Mouse (Mus musculus): Measurements from ENCODE around the gene Hs2st1. TPM values are rescaled to one million over a fixed set of nuclear protein-coding genes. Genes with fewer than 3 reads are reported as not detected.

The Hs2st1 gene
- polyA plus RNA-seq, 1 experiment, result 26.4 TPM

DNA sequence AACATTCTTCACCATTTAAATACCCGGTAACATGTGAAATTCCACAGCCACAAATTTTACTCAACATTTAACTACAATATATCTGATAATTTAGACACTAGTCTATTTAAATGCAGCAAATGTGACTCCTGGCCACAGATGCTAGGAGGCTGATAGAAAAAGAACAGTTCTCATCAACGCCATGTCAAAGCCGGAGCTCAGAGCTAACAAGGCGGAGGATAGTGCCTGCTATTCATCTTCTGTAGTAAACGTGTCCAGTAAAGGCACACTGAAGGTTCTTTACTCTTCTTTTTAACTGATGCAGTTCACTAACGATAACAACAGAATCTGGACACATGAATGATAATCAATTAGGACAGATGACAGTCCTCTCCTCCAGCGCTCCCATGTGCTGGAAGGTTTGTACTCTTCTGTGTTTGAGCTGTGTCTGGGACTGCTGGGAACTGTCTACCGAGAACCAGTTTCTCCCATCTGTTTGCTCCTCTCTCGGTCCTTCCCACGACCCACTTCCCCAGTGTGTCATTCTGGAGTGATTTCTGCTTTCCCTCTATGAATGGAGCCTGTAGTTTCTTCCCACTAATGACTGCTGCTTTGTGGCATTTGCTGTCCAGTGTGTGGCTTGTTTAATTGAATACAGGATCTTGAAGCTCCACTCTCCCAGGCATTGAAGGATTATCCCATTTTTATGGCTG, 50.3 kb downstream of the Hs2st1 start:
- Histone ChIP-seq H3K27ac (ENCODE audit: insufficient read depth, low read length) (no peak overlapping the region), H3K4me3 (ENCODE audit: insufficient read depth, low read length) (no peak overlapping the region), H3K4me1 (ENCODE audit: control insufficient read depth, insufficient read depth, low read length) (peaks cover 8% of the 10 kb centered on the region)
- TF ChIP-seq POLR2A (IDR thresholded peaks at IDR 0.05; ENCODE audit: extremely low read depth, insufficient read depth, low read length), result no peak
- no peak for TF ChIP-seq CTCF (IDR thresholded peaks at IDR 0.05; ENCODE audit: extremely low read depth, insufficient read depth, low read length)

DNA sequence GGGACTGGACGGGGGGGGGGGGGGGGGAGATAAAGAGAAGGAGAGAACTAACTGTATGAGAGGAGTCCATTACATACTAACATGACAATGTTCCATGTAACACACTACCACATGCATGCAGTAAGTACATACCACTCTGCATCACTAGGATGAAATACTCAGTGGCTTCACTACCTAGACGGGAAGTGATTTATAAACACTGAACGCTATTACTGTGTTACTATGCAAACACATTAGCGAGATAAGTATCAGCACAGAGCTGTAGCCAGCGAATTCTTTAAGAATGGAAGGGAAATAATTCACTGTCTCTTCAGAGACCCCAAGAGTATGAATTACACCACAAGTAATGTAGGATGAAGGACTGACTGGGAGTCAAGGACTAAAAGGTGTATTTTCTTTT, 51.1 kb downstream of the Hs2st1 start:
- H3K4me1 ChIP-seq (ENCODE audit: control insufficient read depth, insufficient read depth, low read length), result peaks cover 8% of the 10 kb centered on the region
- H3K27ac ChIP-seq (ENCODE audit: insufficient read depth, low read length), result no peak overlapping the region
- TF ChIP-seq CTCF (IDR thresholded peaks at IDR 0.05; ENCODE audit: extremely low read depth, insufficient read depth, low read length) (no peak), POLR2A (IDR thresholded peaks at IDR 0.05; ENCODE audit: extremely low read depth, insufficient read depth, low read length) (no peak)
- no peak overlapping the region for H3K4me3 ChIP-seq (ENCODE audit: insufficient read depth, low read length)

DNA sequence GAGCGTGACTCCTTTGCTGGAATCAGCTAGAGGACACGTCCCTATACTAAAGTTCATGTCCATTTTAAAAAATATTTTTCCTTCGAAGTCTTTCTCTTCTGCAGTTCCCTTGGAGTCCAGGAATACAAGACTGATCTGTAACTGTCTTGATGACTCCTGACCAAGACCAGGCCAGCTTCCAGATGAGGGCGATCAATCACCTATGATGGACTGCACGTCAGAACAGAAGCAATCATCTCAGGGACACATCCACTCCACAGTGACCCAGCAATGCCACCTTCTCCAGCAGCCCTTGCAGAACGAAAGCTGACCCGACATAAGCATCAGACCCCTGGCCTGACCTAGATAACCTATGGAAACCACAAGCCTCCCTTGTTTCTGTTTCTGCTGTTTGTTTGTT, 54.7 kb downstream of the Hs2st1 start:
- Histone ChIP-seq H3K27ac (ENCODE audit: insufficient read depth, low read length) (no peak overlapping the region), H3K4me1 (ENCODE audit: control insufficient read depth, insufficient read depth, low read length) (peaks cover 5% of the 10 kb centered on the region; the same call in 1 of the 2 replicates), H3K4me3 (ENCODE audit: insufficient read depth, low read length) (no peak overlapping the region)
- no peak for TF ChIP-seq CTCF (IDR thresholded peaks at IDR 0.05; ENCODE audit: extremely low read depth, insufficient read depth, low read length)
- TF ChIP-seq POLR2A (IDR thresholded peaks at IDR 0.05; ENCODE audit: extremely low read depth, insufficient read depth, low read length), result no peak

DNA sequence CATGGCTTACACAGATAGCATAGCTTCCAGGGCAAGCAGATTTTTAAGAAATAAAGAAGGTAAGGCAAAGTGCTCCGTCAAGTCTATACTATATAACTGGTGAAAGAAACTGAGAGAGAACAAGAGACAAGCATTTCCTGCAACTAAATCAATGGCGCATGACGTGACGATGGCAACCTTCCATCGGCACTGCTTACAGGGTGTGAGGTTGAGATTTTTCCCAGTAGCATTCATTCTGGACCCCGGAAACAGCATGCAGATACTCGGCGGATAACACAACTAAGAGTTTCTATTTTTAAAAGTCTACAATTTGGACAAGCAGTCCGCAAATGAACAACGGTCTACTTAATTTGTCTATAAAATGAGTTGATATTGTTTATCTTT, 55.9 kb downstream of the Hs2st1 start:
- H3K27ac ChIP-seq (ENCODE audit: insufficient read depth, low read length), result no peak overlapping the region
- no peak overlapping the region for H3K4me3 ChIP-seq (ENCODE audit: insufficient read depth, low read length)
- no peaks in the 10 kb centered on the region for H3K4me1 ChIP-seq (ENCODE audit: control insufficient read depth, insufficient read depth, low read length)
- TF ChIP-seq POLR2A (IDR thresholded peaks at IDR 0.05; ENCODE audit: extremely low read depth, insufficient read depth, low read length) (no peak), CTCF (IDR thresholded peaks at IDR 0.05; ENCODE audit: extremely low read depth, insufficient read depth, low read length) (no peak)

DNA sequence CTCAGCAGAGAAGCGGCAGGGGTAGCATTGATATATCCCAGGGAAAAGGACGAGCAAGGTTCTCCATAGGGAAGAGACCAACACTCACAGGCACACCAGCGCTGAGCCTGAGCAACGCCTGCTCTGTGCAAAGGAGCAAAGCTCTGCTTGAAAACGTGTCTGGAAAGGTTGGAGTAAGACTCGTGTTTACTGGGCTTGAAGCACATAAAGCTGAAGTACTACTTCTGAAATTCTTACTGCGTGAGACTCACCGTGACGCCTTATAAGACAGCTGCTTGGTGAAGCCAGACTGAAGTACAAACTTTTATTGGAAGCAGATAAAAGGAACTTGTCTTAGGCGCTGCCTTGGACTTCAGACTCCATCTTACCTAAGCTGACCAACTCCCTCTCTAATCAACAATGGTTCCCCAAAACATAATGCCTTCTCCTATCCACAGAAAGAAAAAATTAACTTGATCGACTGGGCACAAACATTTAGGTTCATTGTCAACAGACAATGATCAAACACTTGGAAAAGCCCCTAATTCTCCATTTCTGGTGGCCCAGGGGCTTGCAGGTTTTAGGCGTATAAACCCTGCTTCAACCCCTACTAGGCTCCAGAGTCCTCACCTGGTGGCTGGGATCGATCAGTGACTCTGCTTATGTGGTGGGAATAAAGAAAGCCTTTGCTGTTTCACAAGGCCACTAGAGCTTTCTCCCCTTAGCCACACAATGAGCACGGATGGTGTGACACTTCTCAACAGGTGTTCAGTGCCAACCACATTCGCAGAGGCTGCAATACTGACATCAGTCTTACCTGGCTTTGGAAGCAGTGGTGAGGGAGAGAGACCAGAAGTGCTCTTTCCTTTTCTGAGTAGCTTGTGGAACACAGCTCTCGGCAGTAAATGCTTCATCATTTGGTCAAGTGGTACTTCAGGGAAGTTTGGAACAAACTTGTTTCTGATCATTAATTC, 56.5 kb downstream of the Hs2st1 start:
- no peaks in the 10 kb centered on the region; the same call in 1 of the 2 replicates for H3K4me1 ChIP-seq (ENCODE audit: control insufficient read depth, insufficient read depth, low read length)
- H3K27ac ChIP-seq (ENCODE audit: insufficient read depth, low read length), result no peak overlapping the region
- TF ChIP-seq POLR2A (IDR thresholded peaks at IDR 0.05; ENCODE audit: extremely low read depth, insufficient read depth, low read length) (no peak), CTCF (IDR thresholded peaks at IDR 0.05; ENCODE audit: extremely low read depth, insufficient read depth, low read length) (no peak)
- no peak overlapping the region for H3K4me3 ChIP-seq (ENCODE audit: insufficient read depth, low read length)

DNA sequence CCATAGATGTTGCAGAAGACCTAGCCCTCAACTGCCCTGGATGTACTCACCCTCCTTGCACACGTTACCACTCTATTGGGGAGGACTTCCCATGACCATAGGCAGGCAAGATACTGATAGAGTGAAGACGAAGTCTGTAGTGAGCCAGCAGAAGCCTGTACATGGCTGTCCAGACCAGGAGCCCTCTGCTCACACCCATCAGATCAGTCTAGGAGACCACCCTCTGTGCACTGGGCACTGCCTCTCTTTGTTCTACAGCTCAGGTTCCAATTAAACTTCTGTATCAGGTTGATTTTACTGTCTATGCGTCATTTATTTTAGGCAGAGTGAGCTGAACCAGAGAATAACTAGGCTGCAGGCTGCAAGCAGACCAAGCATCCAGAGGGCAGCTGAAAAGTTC, 59.3 kb downstream of the Hs2st1 start:
- Histone ChIP-seq H3K4me1 (ENCODE audit: control insufficient read depth, insufficient read depth, low read length) (peaks cover 7% of the 10 kb centered on the region; the same call in 1 of the 2 replicates), H3K4me3 (ENCODE audit: insufficient read depth, low read length) (no peak overlapping the region), H3K27ac (ENCODE audit: insufficient read depth, low read length) (no peak overlapping the region)
- TF ChIP-seq POLR2A (IDR thresholded peaks at IDR 0.05; ENCODE audit: extremely low read depth, insufficient read depth, low read length) (no peak), CTCF (IDR thresholded peaks at IDR 0.05; ENCODE audit: extremely low read depth, insufficient read depth, low read length) (no peak)

DNA sequence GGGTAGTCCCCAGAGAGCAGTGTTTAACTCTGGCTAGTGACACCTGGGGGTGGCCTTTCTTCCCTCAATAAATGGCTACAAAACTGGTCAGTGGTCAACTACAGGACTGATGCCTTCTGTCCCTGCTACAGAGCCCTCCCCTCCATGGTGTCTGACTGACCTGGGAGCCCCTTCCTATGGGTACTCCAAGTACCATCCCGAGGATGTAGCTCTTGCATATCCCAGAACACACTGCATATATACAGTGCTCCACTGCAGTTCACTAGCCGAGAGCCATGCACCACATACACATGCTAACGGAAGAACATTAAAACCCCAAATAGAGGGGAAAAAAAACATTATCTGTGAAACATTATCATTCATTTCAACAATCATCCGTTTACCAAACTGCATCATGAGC, 61.6 kb downstream of the Hs2st1 start:
- Histone ChIP-seq H3K4me1 (ENCODE audit: control insufficient read depth, insufficient read depth, low read length) (peaks cover 7% of the 10 kb centered on the region; the same call in 1 of the 2 replicates), H3K4me3 (ENCODE audit: insufficient read depth, low read length) (no peak overlapping the region), H3K27ac (ENCODE audit: insufficient read depth, low read length) (no peak overlapping the region)
- no peak for TF ChIP-seq POLR2A (IDR thresholded peaks at IDR 0.05; ENCODE audit: extremely low read depth, insufficient read depth, low read length)
- no peak for TF ChIP-seq CTCF (IDR thresholded peaks at IDR 0.05; ENCODE audit: extremely low read depth, insufficient read depth, low read length)

DNA sequence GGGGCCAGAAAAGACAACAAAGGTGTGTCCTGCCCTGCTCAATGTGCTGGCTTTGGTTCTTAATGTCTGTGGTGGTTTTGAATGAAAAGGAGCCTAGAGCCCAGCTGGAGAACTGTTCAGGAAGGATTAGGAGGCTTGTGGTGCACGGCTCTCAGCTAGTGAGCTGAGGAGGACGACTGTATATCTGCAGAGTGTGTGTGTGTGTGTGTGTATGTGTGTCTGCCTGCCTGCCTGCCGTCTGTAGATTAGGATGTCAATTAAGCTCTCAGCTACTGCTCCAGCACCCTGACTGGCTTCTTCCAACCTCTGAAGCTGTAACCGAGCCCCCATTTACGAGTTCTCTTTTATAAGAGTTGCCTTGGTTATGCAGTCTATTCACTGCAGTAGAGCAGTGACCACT, 62.1 kb downstream of the Hs2st1 start:
- no peak overlapping the region for H3K27ac ChIP-seq (ENCODE audit: insufficient read depth, low read length)
- H3K4me3 ChIP-seq (ENCODE audit: insufficient read depth, low read length), result no peak overlapping the region
- TF ChIP-seq CTCF (IDR thresholded peaks at IDR 0.05; ENCODE audit: extremely low read depth, insufficient read depth, low read length) (no peak), POLR2A (IDR thresholded peaks at IDR 0.05; ENCODE audit: extremely low read depth, insufficient read depth, low read length) (no peak)

DNA sequence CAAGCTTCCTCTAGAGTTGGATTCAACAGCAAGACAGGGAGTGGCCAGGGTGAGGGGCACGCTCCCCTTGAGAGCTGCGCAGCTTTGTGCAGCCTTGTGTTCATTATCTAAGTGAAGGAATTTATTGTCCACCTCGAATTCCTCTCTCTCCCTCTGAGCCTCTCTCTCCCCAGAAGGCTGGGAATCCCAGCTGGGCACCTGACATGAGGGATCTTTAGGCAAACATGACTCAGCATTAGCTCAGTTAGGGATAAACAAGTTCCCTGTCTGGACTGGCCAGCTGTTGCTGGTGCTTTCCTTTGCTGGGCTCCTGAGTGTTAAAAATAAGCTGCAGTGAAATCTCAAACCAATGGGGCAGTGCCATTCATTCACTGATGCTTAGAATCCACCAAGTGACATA, 63.8 kb downstream of the Hs2st1 start:
- TF ChIP-seq CTCF (IDR thresholded peaks at IDR 0.05; ENCODE audit: extremely low read depth, insufficient read depth, low read length) (no peak), POLR2A (IDR thresholded peaks at IDR 0.05; ENCODE audit: extremely low read depth, insufficient read depth, low read length) (no peak)

More for the DNA sequence above, 62.1 kb downstream of the Hs2st1 start:
- peaks cover 7% of the 10 kb centered on the region; the same call in 1 of the 2 replicates for H3K4me1 ChIP-seq (ENCODE audit: control insufficient read depth, insufficient read depth, low read length)

More for the DNA sequence above, 63.8 kb downstream of the Hs2st1 start:
- peaks cover 9% of the 10 kb centered on the region; the same call in 1 of the 2 replicates for H3K4me1 ChIP-seq (ENCODE audit: control insufficient read depth, insufficient read depth, low read length)
- H3K4me3 ChIP-seq (ENCODE audit: insufficient read depth, low read length), result no peak overlapping the region
- no peak overlapping the region for H3K27ac ChIP-seq (ENCODE audit: insufficient read depth, low read length)
